Mouse (Mus musculus) left cerebral cortex, postnatal 4 days (tissue): ENCODE data around the gene Sipa1l1. TPM values are rescaled to one million over a fixed set of nuclear protein-coding genes. Genes with fewer than 3 reads are reported as not detected.

Experiments
- DNase-seq: peaks from one replicate; pipeline ENCODE4 v3.0.0-alpha.2; 2022
- intact Hi-C: fragments of 180-260 bp; cut with DNase I; formaldehyde crosslinking; loops from one replicate; pipeline ENCODE4 v1.15.1; 2025
- total RNA-seq, 2 experiments: library from RNA; stranded (reverse); gene quantifications; 2 replicates each; pipeline ENCODE4 v1.2.3; 2021

Sipa1l1 gene
- 10 to 100 TPM; 76.5 to 80.0 TPM for total RNA-seq

GRCm38 (mm10) chr12:82168820-82169533 lies at the start of gene Sipa1l1:
TSS of gene Sipa1l1 (plus strand) at chr12:82169320.
- intact Hi-C loops = no loop called here
- DNase-seq = peak; percentile 97

- intact Hi-C loops = no loop called here
- DNase-seq = no peak
These were observed 47.2 kb upstream of the Sipa1l1 start for GRCm38 (mm10) chr12:82121947-82122346.

- intact Hi-C loops = no loop called here
- DNase-seq = no peak
These were observed 46.5 kb upstream of the Sipa1l1 start for GRCm38 (mm10) chr12:82122450-82123249.

DNA sequence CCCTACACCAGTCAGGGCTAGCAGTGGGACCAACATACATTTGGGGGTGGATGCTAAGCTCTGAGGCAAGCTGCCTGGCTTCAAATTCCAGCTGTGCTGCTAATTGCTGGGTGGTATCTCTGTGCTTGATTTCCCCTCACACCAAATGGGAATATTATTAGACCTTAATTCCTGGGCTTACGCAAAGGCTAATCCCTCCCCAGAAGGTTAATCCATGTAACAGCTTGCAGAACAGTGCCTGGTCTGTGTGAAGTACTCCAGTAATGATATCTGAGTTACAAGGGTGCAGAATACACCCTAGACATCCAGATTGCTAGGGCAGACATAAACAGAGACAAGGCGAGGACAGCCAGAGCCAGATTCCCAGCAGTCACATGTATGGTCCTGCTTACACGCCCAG lies 42.3 kb upstream of the Sipa1l1 start:
- no peak for DNase-seq
- intact Hi-C loops = no loop called here

DNA sequence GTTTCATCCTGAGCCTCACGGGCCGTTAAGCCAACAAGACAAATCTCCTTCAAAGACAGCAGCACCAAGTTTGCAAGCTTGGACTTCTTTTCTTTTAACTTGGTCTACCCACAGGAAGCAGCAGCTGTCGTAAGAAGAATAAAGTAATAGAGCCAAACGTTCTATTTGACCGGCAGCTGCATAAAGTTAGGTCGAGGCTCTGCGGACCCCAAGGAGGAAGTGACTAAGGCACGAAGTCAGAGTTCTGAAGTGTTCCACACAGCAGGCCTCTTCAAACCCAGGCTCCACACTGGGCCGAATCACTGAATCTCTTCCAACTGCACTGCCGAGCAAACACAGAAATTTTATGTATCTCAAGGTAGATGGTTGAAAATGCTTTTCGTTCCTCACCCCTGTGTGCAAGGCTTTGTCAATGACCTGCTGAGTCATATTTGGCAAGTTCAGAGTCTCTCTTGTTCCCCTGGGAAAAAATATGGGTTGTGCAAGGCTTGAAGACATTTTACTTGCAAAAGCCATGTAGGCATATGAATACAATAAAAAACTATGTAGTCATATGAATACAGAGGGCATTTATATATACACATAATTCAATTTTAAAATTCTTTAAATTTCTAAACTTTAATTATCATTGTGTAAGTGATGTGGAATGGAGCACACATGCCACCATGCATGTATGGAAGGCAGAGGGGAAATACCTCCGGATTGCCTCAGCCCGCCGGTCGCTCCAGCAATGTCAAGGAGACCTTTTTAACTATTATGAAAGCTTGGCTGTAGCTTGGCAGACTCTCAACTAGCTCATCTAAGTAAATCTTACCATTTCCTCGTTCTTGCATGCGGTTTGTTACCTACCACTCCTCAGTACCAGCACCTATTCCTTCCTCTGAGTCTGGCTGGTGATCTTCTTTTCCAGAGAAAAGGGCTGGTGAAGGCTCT lies 29.6 kb upstream of the Sipa1l1 start:
- no peak for DNase-seq
- intact Hi-C loops = no loop called here

DNA sequence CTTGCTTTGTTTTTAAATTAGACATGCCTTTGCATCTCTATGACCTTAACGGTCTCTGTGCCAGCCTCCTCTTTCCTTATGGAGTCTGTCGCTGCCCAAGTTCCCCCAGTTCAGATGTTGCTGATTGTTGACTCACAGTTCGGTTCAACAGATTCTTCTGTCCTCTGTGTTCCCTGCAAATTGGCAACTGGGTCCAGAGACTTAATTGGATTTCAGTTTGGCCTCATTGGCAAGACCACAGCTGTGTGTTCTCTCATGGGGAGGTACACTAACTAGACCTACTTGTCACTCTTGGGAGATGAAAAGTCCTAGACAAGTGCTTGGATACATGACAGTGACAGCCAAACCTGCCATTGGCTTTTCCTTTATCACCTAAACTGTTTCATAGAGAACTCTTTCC lies 25.7 kb upstream of the Sipa1l1 start:
- no peak for DNase-seq
- intact Hi-C loops = no loop called here

GRCm38 (mm10) chr12:82145173-82145572 lies 23.9 kb upstream of the Sipa1l1 start:
- DNase-seq = no peak
- intact Hi-C loops = no loop called here

GRCm38 (mm10) chr12:82147021-82147693 lies 22.0 kb upstream of the Sipa1l1 start:
- intact Hi-C loops = no loop called here
- DNase-seq = no peak

DNA sequence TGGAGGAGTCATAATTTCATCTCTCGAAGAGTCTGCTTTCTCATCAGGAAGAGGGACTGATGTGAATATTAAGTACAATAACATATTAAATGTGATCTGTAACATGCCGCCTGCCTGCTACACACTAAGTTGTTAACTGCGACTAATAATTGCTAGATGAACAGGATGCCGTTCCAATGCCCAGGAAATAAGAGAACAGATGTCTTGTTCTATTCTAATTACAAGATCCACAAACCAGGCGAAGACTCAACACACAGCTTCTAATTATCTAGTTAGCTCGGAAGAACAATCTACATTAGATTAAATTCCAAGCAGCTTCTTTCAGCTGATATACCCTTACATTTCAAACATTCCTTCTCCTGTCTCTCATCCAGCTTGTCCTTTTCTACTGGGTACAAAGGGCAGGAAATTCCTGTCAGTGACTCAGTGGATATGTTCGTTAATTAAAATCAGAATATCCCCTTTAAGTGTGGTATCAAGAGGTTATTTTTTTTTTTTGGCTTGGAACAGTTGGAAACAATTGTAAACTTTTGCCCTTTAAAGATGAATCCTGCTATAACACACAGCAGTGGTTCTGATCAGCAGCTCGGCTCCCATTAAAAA lies 20.7 kb upstream of the Sipa1l1 start:
- no peak for DNase-seq
- intact Hi-C loops = no loop called here

- DNase-seq = no peak
- intact Hi-C loops = no loop called here
These were observed 18.1 kb upstream of the Sipa1l1 start for GRCm38 (mm10) chr12:82151019-82151418.

DNA sequence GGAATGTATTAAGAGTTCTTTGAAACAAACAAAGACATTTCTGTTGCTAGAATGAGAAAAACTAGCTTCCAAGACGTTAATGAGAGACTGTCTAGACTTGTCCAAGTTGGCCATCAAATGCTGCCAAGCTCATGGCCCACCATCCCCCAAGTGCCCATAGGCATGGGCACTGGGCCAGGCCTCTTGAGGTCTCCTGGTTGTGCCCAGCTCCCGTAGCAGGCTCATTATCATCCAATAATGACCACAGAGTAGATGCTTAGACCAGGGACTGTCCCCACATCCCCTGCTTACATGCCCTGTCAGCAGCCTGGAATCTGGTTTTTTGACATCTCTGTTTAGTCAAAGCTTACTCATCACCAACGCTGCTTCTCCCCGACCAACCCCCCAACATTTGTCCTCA lies 14.6 kb upstream of the Sipa1l1 start:
- intact Hi-C loops = no loop called here
- peak; percentile 17 for DNase-seq

DNA sequence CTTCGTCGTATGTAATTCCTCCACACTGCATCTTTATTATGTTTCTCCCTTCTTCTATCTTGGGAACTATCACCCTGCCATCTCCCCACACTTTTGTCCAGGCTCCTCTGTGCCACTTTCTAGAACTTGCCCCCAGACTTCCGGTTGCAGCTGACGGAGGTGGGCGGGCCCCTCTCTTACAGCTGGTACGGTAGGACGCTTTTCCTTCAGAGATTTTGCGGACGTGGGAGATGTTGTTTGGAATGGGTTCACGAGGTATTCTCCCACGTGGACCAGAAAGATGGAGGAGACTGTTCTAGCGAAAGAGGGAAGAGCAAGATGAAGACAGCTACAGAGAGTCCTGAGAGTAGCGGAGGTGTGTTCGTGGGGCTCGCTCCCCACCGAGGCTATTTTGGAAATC lies 10.6 kb upstream of the Sipa1l1 start:
- intact Hi-C loops = no loop called here
- DNase-seq = no peak

DNA sequence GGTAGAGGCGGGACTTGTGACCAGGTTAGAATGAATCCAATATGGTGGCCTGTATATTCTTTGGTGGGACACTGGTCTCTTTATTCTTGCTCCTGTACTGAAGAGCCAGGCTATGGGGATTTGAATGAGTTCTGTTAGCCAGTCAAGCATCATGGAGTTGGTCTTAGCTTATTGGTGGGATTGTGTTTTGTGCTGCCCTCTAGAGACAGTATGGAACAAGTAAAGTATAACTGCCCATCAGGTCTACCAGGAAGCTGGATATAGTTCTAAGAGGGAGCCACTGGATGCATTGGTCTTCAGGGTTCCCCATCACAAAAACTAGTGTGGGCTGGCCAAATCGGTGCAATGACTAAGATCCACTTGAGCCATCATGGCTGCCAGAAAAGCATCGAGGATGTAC lies 9.7 kb upstream of the Sipa1l1 start:
- no peak for DNase-seq
- intact Hi-C loops = no loop called here

DNA sequence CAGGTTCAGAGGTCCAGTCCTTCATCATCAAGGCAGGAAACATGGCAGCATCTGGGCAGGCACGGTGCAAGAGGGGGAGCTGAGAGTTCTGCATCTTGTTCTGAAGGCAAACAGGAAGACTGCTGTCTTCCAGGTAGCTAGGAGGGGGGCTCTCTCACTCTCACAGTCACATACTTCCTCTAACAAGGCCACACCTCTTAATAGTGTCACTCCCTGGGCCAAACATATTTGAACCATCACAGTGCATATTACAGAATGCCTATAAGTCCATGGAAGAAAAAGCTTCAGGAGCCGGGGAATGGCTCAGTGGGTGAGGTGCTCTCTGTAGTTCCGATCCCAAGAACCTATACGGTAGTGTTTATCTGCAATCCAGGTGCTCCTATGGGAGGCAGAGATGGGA lies 3.5 kb upstream of the Sipa1l1 start:
- no peak for DNase-seq
- intact Hi-C loops = no loop called here

DNA sequence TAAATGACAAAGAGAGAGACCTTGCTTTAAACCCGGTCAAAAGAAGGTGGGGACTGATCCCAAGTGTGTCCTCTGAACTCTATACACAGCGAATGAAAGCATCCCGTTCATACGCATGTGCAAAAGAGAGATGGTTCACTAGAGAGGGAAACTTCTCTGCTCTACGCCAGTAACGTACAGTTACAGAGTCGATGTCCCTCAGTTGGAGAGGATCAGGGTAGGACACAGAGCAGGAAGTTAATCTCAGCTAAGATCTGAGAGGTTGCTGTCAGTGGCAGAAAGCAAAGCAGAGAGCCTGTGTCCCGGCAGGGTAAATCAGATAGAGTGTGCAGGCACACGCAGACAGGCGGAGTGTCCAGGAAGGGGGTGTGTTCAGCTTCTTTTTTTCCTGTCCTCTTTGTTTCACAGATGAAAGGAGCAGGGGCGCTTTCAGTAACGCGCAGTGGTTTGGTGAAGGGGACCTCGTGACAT lies 3.0 kb upstream of the Sipa1l1 start:
- intact Hi-C loops = no loop called here

DNA sequence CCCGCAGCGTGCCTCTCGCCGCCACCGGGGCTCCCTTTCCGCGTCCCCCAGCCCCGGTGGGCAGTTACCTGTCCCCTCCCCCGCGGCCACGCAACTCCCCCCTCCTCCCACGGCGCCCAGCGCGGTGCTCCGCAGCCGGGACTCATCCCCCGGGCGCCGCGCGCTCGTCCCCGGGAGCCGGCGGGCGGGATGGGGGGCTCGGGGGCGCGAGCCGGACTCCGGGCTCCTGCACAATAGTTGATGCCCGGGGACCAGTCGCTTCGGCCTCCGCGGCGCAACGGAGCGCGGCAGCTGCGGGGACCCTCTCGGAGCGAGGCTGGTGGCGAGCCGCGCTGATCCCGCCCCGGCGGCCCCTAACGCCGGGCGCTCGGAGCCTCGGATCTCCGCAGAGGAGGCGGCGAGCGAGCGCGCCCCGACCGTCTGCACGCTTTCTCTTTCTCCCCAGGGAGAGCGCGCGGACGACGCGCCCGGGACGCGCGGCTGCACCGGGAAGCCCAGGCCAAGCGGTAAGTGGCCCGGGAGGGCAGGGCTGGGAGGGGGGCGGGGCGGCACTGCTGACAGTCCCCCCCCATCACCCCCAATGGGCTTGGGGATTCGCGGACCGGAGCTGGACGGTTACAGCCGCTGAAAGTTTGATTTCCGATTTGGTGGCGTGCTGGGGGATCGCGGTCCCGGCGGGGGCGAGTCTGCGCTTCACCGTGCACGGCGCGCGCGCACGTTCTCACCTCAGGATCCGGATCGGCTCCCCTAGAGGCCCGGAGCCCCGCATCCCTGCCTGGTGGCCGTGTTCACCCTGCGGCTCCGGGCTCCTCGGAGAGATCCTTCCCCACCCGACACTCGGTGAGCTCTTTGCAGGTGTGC lies 681 bp downstream of the Sipa1l1 start:
- intact Hi-C loops = loop anchor here (5.0 kb wide), 1 partner anchor 302 kb away; no protein-coding TSS in a partner anchor
- peak; percentile 62 for DNase-seq

More for the DNA sequence above, 3.0 kb upstream of the Sipa1l1 start:
- DNase-seq = no peak

DNA sequence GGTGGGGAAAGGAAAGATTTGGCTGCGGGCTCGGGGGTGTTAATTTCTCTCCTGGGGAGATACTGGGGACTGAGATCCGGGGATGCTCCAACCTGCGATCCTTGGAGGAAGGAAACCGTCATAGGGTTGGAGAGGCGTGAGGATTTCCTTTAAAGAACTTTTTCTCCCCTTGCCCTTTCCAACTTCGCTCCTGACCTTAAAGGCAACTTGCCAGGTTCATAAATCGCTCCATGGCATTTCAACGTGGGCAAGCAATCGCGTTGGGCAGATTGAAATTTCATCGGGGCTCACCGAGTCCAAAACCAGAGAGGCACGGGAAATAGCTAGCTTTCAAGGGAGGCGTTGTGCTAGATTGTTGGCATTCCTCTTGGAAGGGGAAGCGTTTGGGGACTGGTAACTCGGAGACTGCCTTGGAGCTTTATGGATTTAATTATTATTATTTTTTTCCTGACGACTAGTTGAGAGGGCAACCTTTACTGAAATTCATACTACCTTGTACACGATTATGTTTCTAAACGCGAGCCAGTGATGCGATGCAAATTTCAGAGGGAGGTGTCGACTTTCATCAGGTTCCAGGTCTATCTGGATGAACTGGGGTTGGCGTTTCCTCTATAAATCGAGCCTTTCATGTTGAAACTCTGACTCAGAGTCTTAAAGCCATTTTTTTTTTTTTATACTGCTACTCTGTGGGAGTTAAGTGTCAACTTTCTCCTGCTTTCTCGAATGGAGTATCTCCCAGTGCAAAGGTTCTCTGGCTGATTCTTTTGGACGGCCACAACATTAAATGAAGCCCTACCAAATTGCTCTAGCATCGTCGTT lies 1.6 kb downstream of the Sipa1l1 start:
- DNase-seq = no peak

DNA sequence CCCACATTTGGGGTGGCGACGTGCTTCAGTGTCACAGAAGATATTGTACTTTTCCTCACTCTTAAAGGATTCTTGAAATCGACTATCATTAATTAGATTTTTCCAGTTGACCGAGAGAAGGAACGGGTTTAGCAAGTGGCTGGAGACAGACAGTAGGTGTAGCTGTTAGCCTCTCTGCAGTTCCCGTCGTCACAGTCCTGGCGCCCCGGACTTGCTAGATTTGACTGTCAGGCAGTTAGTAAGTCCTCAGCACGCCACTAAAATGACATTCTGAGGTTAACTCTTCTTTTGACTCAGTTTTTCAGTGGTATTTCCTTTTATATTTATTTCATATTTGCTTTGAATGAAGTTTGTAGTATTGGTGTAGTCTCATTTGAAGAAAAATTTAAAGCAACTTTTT lies 2.5 kb downstream of the Sipa1l1 start:
- DNase-seq = peak; percentile 40
- intact Hi-C loops = loop anchor here (5.0 kb wide), 1 partner anchor 301 kb away; no protein-coding TSS in a partner anchor

More for the DNA sequence above, 1.6 kb downstream of the Sipa1l1 start:
- intact Hi-C loops = loop anchor here (5.0 kb wide), 1 partner anchor 302 kb away; no protein-coding TSS in a partner anchor
